Mouse (Mus musculus) erythroblast, embryonic 14.5 days (primary cell): ENCODE results near the gene Cacna2d3. TPM values are rescaled to one million over a fixed set of nuclear protein-coding genes. Genes with fewer than 3 reads are reported as not detected.

ENCODE experiments used
- H3K27me3 ChIP-seq: 2 replicates; pipeline ENCODE4 v1.6.1; 2012; ENCODE audit warnings: inconsistent platforms; ENCODE audit not compliant: control insufficient read depth
- H3K36me3 ChIP-seq: 2 replicates; pipeline ENCODE4 v1.6.1; 2012; ENCODE audit warnings: mild to moderate bottlenecking, inconsistent platforms; ENCODE audit not compliant: control insufficient read depth
- H3K4me1 ChIP-seq: 2 replicates; pipeline ENCODE4 v1.6.1; 2012; ENCODE audit warnings: inconsistent platforms; ENCODE audit not compliant: control insufficient read depth
- H3K4me3 ChIP-seq: replicated peaks from 2 replicates; pipeline ENCODE3; 2012; ENCODE audit warnings: moderate library complexity, mild to moderate bottlenecking, inconsistent platforms
- H3K9me3 ChIP-seq: 2 replicates; pipeline ENCODE4 v1.6.1; 2012; ENCODE audit warnings: low read length, inconsistent platforms, mixed read lengths; ENCODE audit not compliant: control insufficient read depth
- GATA1 ChIP-seq: IDR thresholded peaks from 2 replicates; pipeline ENCODE4 v1.6.1; 2012; ENCODE audit warnings: low read length, inconsistent platforms, mixed read lengths
- TAL1 ChIP-seq: IDR thresholded peaks from 3 replicates; pipeline ENCODE4 v1.6.1; 2012; ENCODE audit warnings: low read length, inconsistent platforms, mixed read lengths
- polyA plus RNA-seq: library from polyadenylated mRNA; stranded (reverse); fragments of >175 nt; gene quantifications from 2 replicates; pipeline ENCODE4 v1.2.3, GENCODE M21; 2012

The Cacna2d3 gene
- polyA plus RNA-seq, 1 experiment: 0.14 TPM

DNA sequence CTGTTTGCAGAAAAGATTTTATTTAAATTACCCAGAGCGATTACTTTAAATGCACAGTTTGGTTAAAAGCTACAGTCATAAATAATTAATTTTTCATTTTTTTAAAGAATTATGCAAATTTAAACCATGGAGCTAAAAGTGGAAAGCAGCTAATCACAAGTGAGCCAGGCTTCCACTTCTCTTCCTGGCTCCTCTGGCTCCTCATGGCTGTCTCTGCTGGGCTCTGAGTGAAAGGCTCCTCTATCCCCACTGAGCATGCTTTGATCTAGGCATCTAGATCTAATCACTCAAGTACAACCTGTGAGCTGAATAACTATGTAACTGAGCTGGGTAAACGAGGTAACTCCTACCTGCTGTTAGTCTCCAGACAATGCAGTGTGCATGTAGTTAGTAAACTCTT, 577.5 kb downstream of the Cacna2d3 start:
- no peak for TF ChIP-seq TAL1
- TF ChIP-seq GATA1: no peak
- H3K4me3 ChIP-seq: no peak overlapping the region
- no peaks in the 10 kb centered on the region for H3K4me1 ChIP-seq
- H3K36me3 ChIP-seq: no peaks in the 10 kb centered on the region
- no peaks in the 10 kb centered on the region for H3K27me3 ChIP-seq
- H3K9me3 ChIP-seq: peaks cover 6% of the 10 kb centered on the region; the same call in 1 of the 2 replicates

DNA sequence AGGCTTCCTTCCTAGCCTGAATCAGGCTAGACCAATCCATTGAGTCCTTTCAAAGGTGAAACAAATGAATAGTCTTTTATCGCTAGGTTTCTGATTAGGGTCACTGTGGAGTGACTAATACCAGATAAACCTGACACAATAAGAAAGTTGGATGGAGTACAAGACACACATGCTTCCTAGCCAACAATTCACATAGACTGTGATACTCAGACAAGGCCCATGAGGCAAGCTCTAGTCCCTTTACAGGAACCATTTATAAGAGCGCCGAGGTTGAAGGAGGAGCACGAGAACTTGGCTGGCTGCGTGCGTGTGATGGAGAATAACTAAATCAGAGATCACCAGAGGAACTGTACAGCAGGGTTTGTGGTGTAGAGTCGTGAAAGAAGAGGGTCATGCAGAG, 584.0 kb downstream of the Cacna2d3 start:
- peaks cover under 1% of the 10 kb centered on the region; the same call in 1 of the 2 replicates for H3K9me3 ChIP-seq

DNA sequence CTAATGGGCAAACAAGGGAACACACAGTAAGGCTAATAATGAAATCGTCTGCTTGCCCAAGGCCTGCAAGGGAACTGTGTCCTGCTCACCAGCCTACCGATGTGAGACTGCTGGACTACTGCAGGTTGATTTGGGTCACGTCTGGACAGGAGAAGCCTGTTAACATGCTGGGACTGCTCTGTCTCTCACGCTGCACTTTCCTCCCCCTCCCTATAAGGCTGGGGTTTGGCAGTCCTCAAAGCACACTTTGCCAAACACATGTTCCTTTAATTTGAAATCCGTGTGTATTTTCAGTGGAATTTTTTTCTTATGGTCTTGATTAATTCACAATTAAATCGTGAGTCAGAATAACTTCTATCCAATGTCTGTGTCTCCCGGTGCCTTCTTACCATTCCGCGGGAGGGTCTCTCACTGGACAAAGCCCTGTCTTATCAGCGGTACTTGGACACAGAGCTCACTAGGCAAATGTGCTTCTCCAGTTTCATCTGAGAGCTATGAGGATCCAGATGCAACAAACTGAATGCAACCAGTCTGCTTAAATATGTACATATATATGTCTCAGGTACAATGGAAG, 584.6 kb downstream of the Cacna2d3 start:
- Histone ChIP-seq H3K27me3 (no peaks in the 10 kb centered on the region), H3K36me3 (no peaks in the 10 kb centered on the region), H3K4me3 (no peak overlapping the region), H3K4me1 (no peaks in the 10 kb centered on the region), H3K9me3 (no peaks in the 10 kb centered on the region)
- no peak for TF ChIP-seq GATA1
- TF ChIP-seq TAL1: no peak

More for the DNA sequence above, 584.0 kb downstream of the Cacna2d3 start:
- Histone ChIP-seq H3K4me3 (no peak overlapping the region), H3K27me3 (no peaks in the 10 kb centered on the region), H3K4me1 (no peaks in the 10 kb centered on the region), H3K36me3 (no peaks in the 10 kb centered on the region)
- no peak for TF ChIP-seq TAL1
- no peak for TF ChIP-seq GATA1

DNA sequence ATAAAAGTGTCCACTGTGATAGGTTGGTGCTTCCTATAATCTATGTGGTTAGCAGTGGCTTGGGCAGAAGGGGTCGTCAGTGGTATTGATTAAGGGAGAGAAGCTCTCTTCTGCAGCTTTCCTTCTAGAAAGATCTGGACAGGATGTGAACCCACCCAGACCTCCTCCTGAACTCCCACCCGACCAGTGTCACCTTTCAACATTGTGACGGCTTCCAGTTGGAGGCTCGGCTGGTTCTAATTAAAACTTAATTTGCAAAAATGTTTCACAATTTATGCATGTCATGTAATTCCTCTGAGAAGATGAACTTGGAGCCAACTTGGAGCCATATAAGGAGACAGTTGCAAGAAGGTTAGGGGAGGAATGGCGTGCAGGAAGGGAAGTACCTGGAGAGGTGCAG, 586.8 kb downstream of the Cacna2d3 start:
- H3K27me3 ChIP-seq: no peaks in the 10 kb centered on the region
- H3K9me3 ChIP-seq: no peaks in the 10 kb centered on the region
- no peak overlapping the region for H3K4me3 ChIP-seq
- TF ChIP-seq TAL1 (no peak), GATA1 (no peak)
- no peaks in the 10 kb centered on the region for H3K4me1 ChIP-seq
- no peaks in the 10 kb centered on the region for H3K36me3 ChIP-seq

DNA sequence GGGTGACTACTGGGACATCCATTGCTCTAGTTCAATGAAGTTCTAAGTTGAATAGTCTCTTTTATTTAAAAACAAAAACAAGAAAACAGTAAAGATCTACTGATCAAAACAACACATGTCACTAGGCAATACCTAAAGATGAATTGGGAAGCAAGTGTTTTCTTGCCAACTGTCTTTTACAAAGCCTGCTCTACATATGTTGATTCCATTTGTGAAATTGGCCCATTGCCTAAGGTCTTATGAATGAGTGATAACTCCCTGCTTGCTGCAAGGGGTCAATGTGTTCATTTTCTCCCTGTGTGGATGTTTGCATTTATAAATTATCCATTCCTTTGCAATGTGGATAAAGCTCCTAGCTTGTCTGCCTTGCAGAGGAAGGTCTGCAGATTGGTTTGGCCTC, 591.2 kb downstream of the Cacna2d3 start:
- Histone ChIP-seq H3K9me3 (no peaks in the 10 kb centered on the region), H3K4me3 (no peak overlapping the region), H3K4me1 (no peaks in the 10 kb centered on the region), H3K27me3 (no peaks in the 10 kb centered on the region), H3K36me3 (no peaks in the 10 kb centered on the region)
- TF ChIP-seq TAL1 (no peak), GATA1 (no peak)

DNA sequence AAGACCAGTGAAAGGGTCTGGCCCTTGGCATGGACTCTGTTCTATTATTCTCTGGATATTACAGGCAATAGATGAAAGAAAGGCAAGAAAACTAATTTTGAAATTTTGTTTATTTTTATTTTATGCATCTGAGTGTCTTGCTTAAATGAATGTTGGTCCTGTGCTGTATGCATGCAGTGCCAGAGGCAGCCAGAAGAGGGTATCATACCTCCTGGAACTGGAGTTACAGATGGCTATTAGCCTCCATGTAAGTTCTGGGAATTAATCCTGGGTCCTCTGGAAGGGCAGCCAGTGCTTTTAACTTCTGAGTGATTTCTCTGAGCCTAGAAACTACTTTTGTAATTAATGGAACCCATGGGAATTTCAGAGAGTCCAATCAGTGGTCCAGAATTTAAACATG, 597.8 kb downstream of the Cacna2d3 start:
- Histone ChIP-seq H3K36me3 (no peaks in the 10 kb centered on the region), H3K9me3 (no peaks in the 10 kb centered on the region), H3K4me3 (no peak overlapping the region), H3K4me1 (no peaks in the 10 kb centered on the region), H3K27me3 (no peaks in the 10 kb centered on the region)
- TF ChIP-seq GATA1 (no peak), TAL1 (no peak)

DNA sequence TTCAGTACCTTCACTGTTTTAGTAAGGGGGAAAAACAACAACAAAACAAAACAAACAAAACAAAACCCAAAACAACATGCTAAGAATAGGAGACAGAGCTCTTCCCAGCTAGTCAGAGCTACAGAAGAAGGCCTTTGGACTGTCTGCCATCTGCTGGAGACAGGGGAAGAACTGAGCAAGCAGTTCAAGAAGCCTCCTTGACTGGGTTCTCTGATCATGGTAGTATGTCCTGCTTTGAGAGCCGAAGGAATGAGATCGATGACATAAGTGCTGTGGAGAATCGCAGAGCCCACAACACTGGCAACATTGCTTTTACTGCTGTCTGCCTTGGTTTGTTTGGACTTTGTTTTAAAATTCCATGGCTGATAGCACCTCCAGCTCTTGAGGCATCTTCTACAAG, 598.9 kb downstream of the Cacna2d3 start:
- no peaks in the 10 kb centered on the region for H3K27me3 ChIP-seq
- H3K9me3 ChIP-seq: no peaks in the 10 kb centered on the region
- H3K4me1 ChIP-seq: no peaks in the 10 kb centered on the region
- TF ChIP-seq GATA1 (no peak), TAL1 (no peak)
- no peaks in the 10 kb centered on the region for H3K36me3 ChIP-seq
- H3K4me3 ChIP-seq: no peak overlapping the region

DNA sequence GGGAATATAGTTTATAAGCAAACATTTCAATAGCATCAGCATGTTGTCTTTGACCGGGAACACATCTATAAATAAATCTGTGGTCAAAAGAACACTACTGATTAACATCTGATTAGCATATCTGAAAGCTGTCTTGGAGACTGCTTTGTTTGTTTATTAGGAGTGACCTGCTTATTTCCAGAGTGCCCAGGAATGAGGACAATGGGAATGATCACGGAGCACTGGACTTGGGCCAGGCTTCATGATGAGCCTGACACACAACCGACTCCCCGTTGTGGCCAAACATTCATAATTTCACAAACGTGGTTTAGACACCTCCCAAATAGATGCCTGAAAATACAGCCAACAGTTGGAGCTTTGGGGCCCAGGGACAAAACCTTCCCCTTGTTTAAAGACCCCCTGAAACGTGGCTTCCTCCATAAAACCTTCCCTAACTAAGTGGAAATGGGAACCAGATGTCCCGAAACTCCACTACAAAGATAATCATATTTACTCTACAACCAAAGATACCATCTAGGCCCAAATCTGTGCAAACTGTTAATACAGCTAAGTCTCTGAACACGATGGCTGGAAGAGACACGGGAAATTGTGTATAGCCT, 607.7 kb downstream of the Cacna2d3 start:
- H3K27me3 ChIP-seq: no peaks in the 10 kb centered on the region
- no peak for TF ChIP-seq GATA1
- no peak for TF ChIP-seq TAL1
- H3K36me3 ChIP-seq: no peaks in the 10 kb centered on the region
- no peak overlapping the region for H3K4me3 ChIP-seq
- peaks cover 2% of the 10 kb centered on the region; the same call in 1 of the 2 replicates for H3K9me3 ChIP-seq
- no peaks in the 10 kb centered on the region for H3K4me1 ChIP-seq

DNA sequence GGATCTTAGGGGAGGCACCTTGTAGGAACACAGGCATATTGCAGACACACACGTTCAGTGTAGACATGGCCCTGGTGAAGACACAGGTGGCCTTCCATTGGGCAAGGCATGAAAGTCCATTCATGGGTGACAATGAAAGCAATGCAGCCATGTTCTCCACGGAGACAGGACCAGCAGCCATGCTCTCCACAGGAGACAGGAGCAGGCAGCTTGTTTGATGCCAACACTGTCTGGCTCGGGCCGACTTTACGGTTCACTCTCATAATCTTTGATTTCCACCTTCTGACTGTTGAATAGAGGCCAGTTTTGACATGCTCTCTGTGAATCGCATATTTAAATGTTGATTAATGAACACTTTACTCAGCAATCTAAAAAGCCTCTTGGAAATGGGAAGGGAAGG, 610.0 kb downstream of the Cacna2d3 start:
- Histone ChIP-seq H3K9me3 (peaks cover 2% of the 10 kb centered on the region; the same call in 1 of the 2 replicates), H3K4me1 (no peaks in the 10 kb centered on the region), H3K27me3 (no peaks in the 10 kb centered on the region), H3K36me3 (no peaks in the 10 kb centered on the region), H3K4me3 (no peak overlapping the region)
- TF ChIP-seq TAL1: no peak
- no peak for TF ChIP-seq GATA1
